Mouse (Mus musculus) adrenal gland (tissue): ENCODE results near the gene Nhsl2.

Source experiments
- intact Hi-C: fragments of 180-260 bp; cut with DNase I; formaldehyde crosslinking; loops from one replicate; pipeline ENCODE4 v1.15.1; 2025

Nhsl2 gene

GRCm38 (mm10) chrX:101979267-101979666, 130.1 kb downstream of the Nhsl2 start:
- intact Hi-C loops, result no loop called here

GRCm38 (mm10) chrX:101980586-101980985, 131.4 kb downstream of the Nhsl2 start:
- intact Hi-C loops, result no loop called here

DNA sequence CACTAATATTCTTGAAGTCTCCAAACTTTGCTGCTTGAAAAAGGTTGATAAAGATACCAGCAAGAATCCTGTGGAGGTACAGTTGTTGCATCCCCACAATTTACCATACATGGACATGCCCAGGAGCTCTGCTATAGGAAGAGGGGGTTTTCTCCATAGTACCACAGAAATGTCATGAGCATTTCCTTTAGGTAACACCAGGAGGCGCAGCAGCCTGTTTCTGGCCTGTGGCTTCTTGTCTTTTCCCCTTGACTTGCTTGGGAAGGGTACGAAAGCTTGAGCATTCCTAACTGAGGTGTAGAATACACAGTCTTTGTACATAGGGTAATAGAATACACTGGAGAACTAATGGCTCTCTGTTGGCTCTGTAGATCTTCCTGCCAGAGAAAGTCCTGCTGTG, 132.3 kb downstream of the Nhsl2 start:
- intact Hi-C loops, result loop anchor here (1.0 kb wide), 1 partner anchor 85 kb away; no protein-coding TSS in a partner anchor

DNA sequence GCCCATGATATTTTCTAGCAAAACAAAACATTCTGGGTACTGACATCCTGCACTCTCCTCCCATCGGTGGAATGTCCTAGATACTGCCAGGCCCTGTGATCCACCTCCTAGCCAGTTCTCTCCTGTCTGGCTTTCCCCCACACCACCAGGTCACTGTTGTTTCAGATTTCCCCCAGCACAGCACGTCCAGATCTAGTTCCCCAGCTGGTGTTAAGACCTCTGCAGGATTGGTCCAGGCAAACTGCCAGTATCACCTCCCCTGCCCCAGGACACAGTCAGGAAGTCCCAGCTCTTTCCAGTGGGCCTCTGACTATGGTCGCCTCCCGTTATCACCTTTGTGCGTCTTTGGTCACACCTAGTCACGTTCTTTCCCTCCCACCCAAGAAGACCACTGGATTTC, 134.5 kb downstream of the Nhsl2 start:
- intact Hi-C loops, result no loop called here

DNA sequence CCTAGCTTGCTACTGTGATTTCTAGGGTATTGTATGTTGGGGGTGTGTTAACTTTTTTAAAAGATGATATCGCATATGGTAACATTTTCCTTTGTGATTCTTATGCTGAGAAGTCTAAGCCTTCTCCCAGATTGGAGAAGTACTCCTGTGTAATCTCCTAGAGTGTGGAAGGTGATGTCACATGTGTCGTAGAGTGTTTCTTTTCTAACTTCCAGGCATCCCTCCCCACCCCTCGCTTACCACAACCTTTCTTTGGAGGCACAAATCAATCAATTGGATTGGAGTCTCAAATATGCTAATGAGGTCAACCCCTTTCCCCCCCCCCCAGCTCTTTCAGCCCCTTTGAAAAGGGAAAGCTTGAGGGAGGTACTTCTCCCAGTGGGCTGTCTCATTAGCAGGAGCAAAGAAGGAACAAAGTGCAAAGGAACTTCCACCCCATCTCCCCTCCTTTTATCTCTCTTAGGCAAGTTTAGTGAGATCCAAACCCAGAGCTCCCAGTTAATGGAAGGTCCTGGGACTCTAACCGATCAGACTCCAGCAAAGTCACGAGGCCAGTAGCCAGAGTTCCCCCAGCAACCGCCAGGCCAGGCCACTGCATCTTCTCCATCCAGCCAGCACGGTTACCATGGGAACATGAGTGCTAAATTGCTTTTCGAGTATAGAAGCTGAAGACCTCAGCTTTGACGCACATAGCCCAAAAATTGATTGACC, 137.6 kb downstream of the Nhsl2 start:
- intact Hi-C loops, result no loop called here

GRCm38 (mm10) chrX:101993841-101994571, 144.8 kb downstream of the Nhsl2 start:
- intact Hi-C loops, result no loop called here

DNA sequence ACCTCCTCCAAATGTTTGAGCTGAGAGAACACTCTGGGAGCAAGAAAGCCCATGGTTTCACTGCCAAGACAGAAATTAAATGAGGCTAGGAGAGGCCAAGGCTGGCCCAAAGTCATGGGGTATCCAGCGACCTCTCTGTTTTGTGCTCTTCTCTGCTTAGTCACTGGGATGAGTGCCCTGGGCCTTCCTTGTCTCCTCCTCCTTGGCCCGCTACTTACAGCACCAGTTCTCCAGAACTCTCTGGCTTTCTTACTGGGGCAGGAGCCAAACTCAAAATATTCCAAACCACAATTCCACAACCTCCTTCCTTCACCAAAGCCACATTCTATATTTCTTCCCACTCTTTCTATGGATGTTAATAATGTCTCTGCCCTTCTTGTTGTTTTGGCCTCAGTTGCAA, 147.5 kb downstream of the Nhsl2 start:
- intact Hi-C loops, result no loop called here

GRCm38 (mm10) chrX:102003632-102004315, 154.6 kb downstream of the Nhsl2 start:
- intact Hi-C loops, result no loop called here

DNA sequence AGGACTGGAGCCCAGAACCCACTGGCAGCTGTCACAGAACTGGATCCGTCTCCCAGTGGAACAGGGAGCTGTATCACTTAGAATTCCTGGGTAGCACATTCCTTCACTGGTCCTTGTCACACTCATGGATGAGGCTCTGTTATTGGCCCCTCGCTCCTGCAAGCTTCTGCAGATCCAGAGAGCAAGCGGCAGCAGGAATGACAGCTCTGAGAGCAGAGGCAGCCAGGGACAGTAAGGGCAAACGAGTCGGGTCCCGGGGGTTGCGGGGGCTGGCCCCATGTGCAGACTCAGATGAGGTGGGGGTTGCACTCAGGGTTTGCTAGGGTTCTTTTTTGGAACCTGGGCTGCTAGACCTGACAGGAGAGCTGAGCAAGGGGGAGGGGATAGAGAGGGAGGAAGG, 155.2 kb downstream of the Nhsl2 start:
- intact Hi-C loops, result no loop called here

DNA sequence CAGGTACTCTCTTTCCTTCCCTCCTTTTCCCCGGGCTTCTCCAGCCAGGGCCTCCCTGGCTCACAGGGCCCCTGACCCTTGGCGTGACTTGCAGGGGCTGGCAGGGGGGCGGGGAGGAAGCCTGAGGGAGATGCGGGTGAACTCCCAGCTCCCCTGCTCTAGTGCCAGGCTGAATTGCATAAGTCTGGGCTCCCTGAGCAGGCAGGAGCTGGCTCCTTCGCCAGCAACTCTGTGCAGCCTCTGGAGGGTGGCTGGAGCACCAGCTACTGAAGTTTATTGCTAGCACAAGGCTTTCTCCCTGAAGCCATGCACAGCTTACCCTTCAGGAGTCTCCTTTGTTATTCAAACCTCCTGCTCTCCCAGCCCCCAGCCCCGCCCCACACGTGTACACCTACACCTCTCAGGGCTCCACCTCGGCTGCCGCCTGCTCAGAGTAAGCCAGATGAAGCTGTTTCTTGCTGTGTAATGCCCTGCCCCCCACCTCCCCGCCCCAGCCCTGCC, 156.0 kb downstream of the Nhsl2 start:
- intact Hi-C loops, result no loop called here

GRCm38 (mm10) chrX:102007935-102008334, 158.8 kb downstream of the Nhsl2 start:
- intact Hi-C loops, result no loop called here

GRCm38 (mm10) chrX:102017213-102017923, 168.2 kb downstream of the Nhsl2 start:
- intact Hi-C loops, result no loop called here

- intact Hi-C loops, result no loop called here
Observed at GRCm38 (mm10) chrX:102018890-102019289, 169.7 kb downstream of the Nhsl2 start.

GRCm38 (mm10) chrX:102019471-102020240, 170.5 kb downstream of the Nhsl2 start:
- intact Hi-C loops, result no loop called here

DNA sequence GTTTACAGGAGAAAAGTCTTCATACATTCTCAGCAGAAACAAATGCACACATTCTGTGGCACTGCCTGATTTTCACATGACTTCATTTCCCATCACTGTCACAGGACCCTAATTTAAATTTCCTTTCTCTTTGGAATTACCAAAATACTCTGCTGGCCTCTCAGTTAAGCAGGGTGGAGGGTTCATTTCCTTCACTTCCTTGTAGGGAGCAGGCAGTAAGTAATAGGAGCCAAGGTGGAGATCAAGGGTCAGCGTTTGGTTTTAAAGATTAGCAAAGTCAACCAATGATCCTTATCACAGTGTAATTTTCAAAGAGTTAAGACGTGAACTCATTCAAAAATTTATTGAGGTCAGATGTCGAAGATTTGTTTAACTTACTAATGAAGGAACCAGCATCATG, 175.8 kb downstream of the Nhsl2 start:
- intact Hi-C loops, result no loop called here

- intact Hi-C loops, result no loop called here
Observed at GRCm38 (mm10) chrX:102031851-102032250, 182.7 kb downstream of the Nhsl2 start.

- intact Hi-C loops, result no loop called here
Observed at GRCm38 (mm10) chrX:102032431-102032830, 183.2 kb downstream of the Nhsl2 start.

DNA sequence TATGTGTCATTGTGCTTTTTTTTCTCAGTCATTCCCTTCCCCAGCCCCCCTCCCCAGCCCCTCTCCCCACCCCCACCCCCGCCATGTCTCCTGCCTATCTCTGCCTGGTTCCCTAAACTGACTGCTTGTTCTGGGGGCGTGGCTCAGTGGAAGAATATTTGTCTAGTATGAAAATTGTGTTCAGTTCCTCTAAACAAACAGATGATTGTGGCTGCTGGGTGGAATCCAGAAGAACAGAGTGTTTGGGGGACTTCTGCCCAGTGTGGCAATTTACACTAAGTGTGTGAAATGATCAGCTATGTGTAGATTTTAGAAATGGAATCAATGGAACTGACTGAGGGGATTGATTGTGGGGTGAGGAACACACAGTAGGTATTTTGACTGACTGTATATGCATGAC, 184.4 kb downstream of the Nhsl2 start:
- intact Hi-C loops, result no loop called here

GRCm38 (mm10) chrX:102035671-102036070, 186.5 kb downstream of the Nhsl2 start:
- intact Hi-C loops, result no loop called here

GRCm38 (mm10) chrX:102036866-102037361, 187.7 kb downstream of the Nhsl2 start:
- intact Hi-C loops, result no loop called here
